Mouse (Mus musculus) lung, embryonic 16.5 days (tissue): ENCODE measurements around the gene Gsto2. TPM values are rescaled to one million over a fixed set of nuclear protein-coding genes. Genes with fewer than 3 reads are reported as not detected.

ENCODE experiments used
- ATAC-seq: fragments of 200-750 bp; cut with Nextera tagmentation; 2 replicates; pipeline ENCODE4 v1.8.0; 2017; ENCODE audit warnings: low read depth, mild to moderate bottlenecking, moderate library complexity
- H3K27ac ChIP-seq: fragments of 300-500 bp; sonication (generic); 2 replicates; pipeline ENCODE4 v1.5.1; 2014; ENCODE audit warnings: mild to moderate bottlenecking, control low read depth, low read length
- H3K27me3 ChIP-seq: fragments of 300-500 bp; sonication (generic); 2 replicates; pipeline ENCODE4 v1.6.1; 2014; ENCODE audit warnings: low read depth, low read length, mixed read lengths; ENCODE audit not compliant: control insufficient read depth, insufficient read depth
- H3K36me3 ChIP-seq: fragments of 300-500 bp; sonication (generic); 2 replicates; pipeline ENCODE4 v1.6.1; 2014; ENCODE audit warnings: low read length; ENCODE audit not compliant: control insufficient read depth, insufficient read depth
- H3K4me1 ChIP-seq: fragments of 300-500 bp; sonication (generic); replicated peaks from 2 replicates; pipeline ENCODE4 v1.6.1; 2014; ENCODE audit warnings: low read length, mixed read lengths; ENCODE audit not compliant: control insufficient read depth, insufficient read depth
- H3K4me2 ChIP-seq: fragments of 300-500 bp; sonication (generic); 2 replicates; pipeline ENCODE4 v1.6.1; 2014; ENCODE audit warnings: low read depth, low read length, control low read depth
- H3K4me3 ChIP-seq: fragments of 300-500 bp; sonication (generic); 2 replicates; pipeline ENCODE4 v1.5.1; 2014; ENCODE audit warnings: mild to moderate bottlenecking, low read length, control low read depth
- H3K9ac ChIP-seq: fragments of 300-500 bp; sonication (generic); 2 replicates; pipeline ENCODE4 v1.6.1; 2014; ENCODE audit warnings: low read length, control low read depth
- H3K9me3 ChIP-seq: fragments of 300-500 bp; sonication (generic); 2 replicates; pipeline ENCODE4 v1.6.1; 2016; ENCODE audit warnings: low read length; ENCODE audit not compliant: control insufficient read depth
- WGBS: fragments of 180-500 bp; shearing (Covaris S2); extraction: QIAGEN DNeasy Blood & Tissue Kit; methylation state at CpG from one replicate; pipeline ENCODE4 v1.1.7; 2014; 5-methylcytosine and 5-hydroxymethylcytosine counted together
- polyA plus RNA-seq: library from polyadenylated mRNA; unstranded; fragments of >200 nt; fragmentation: Nextera tagmentation; extraction: Ambion mirVana; gene quantifications from 2 replicates; pipeline ENCODE4 v1.2.1, GENCODE M21; 2015

The Gsto2 gene
- polyA plus RNA-seq, 1 experiment from 2014 or later = 1.2 TPM

GRCm38 (mm10) chr19:47854796-47855783 lies 10.2 kb upstream of the Gsto2 start, which contains the start of gene Gsto1:
TSS of gene Gsto1 (plus strand) at chr19:47854970.
- Histone ChIP-seq H3K27me3 (no peaks in the 10 kb centered on the region), H3K4me2 (peak within 1 kb of the TSS; percentile 99), H3K4me1 (peaks cover 12% of the 10 kb centered on the region), H3K27ac (peak within 1 kb of the TSS; percentile 18; the same call in 1 of the 2 replicates), H3K4me3 (peak within 1 kb of the TSS; percentile 71), H3K9ac (peak within 1 kb of the TSS; percentile 72), H3K9me3 (no peaks in the 10 kb centered on the region), H3K36me3 (no peaks in the 10 kb centered on the region)
- ATAC-seq = peak; percentile 95
- WGBS = under 1% methylated on average over 60 of the region's 60 CpGs

- Histone ChIP-seq H3K4me3 (no peak overlapping the region), H3K27ac (no peak overlapping the region), H3K4me2 (no peak overlapping the region), H3K36me3 (no peaks in the 10 kb centered on the region), H3K9me3 (no peaks in the 10 kb centered on the region), H3K27me3 (no peaks in the 10 kb centered on the region), H3K4me1 (peaks cover 12% of the 10 kb centered on the region), H3K9ac (no peak overlapping the region)
- 67% methylated on average over 18 of the region's 18 CpGs for WGBS
- peak; percentile 55; the same call in 1 of the 2 replicates for ATAC-seq
Observed at GRCm38 (mm10) chr19:47857957-47858942, 7.1 kb upstream of the Gsto2 start.

DNA sequence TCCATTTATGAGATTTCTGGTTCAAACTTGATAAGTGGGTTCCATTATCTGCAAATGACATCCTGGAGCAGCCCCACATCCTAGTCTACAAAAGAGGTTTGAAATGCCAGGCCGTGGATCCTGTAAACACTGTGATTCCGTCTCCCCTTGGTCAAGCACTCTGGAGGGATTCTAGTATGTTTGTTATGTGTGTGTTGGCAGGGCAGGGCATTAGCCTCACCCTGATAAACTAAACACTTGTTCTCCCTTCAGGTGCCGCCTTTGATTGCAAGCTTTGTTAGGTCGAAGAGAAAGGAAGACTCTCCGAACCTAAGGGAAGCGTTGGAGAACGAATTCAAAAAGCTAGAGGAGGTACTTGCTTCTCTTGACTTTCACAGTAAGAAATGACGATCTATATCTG lies 6.2 kb upstream of the Gsto2 start:
- Histone ChIP-seq H3K4me1 (peaks cover 12% of the 10 kb centered on the region), H3K27ac (no peak overlapping the region), H3K36me3 (no peaks in the 10 kb centered on the region; the same call in 1 of the 2 replicates), H3K27me3 (no peaks in the 10 kb centered on the region), H3K4me3 (no peak overlapping the region), H3K9me3 (no peaks in the 10 kb centered on the region), H3K9ac (no peak overlapping the region), H3K4me2 (no peak overlapping the region)
- 80% methylated on average over 8 of the region's 8 CpGs for WGBS
- no peak for ATAC-seq

- 88% methylated on average over 3 of the region's 3 CpGs for WGBS
- no peak overlapping the region for H3K9ac ChIP-seq
- no peaks in the 10 kb centered on the region for H3K27me3 ChIP-seq
- H3K36me3 ChIP-seq = no peaks in the 10 kb centered on the region; the same call in 1 of the 2 replicates
- no peaks in the 10 kb centered on the region for H3K9me3 ChIP-seq
- no peak overlapping the region for H3K27ac ChIP-seq
- no peak for ATAC-seq
- H3K4me3 ChIP-seq = no peak overlapping the region
- peaks cover 7% of the 10 kb centered on the region; the same call in 1 of the 2 replicates for H3K4me1 ChIP-seq
- no peak overlapping the region for H3K4me2 ChIP-seq
Observed at GRCm38 (mm10) chr19:47862581-47862980, 2.8 kb upstream of the Gsto2 start.

- no peaks in the 10 kb centered on the region; the same call in 1 of the 2 replicates for H3K36me3 ChIP-seq
- WGBS = 93% methylated on average over 9 of the region's 9 CpGs
- no peak overlapping the region for H3K4me2 ChIP-seq
- peaks cover 7% of the 10 kb centered on the region; the same call in 1 of the 2 replicates for H3K4me1 ChIP-seq
- H3K9ac ChIP-seq = no peak overlapping the region
- H3K9me3 ChIP-seq = no peaks in the 10 kb centered on the region
- ATAC-seq = no peak
- H3K27ac ChIP-seq = no peak overlapping the region
- H3K4me3 ChIP-seq = no peak overlapping the region
- H3K27me3 ChIP-seq = no peaks in the 10 kb centered on the region
Observed at GRCm38 (mm10) chr19:47864051-47864450, 1.3 kb upstream of the Gsto2 start.

GRCm38 (mm10) chr19:47864721-47865120 lies 613 bp upstream of the Gsto2 start:
- no peak for ATAC-seq
- 81% methylated on average over 7 of the region's 7 CpGs for WGBS
- Histone ChIP-seq H3K36me3 (no peaks in the 10 kb centered on the region; the same call in 1 of the 2 replicates), H3K9me3 (no peaks in the 10 kb centered on the region), H3K4me1 (peaks cover 7% of the 10 kb centered on the region; the same call in 1 of the 2 replicates), H3K4me2 (peak overlapping the region; percentile 96), H3K27ac (no peak overlapping the region), H3K4me3 (peak overlapping the region; percentile 79), H3K9ac (peak overlapping the region; percentile 88; the same call in 1 of the 2 replicates), H3K27me3 (no peaks in the 10 kb centered on the region)

DNA sequence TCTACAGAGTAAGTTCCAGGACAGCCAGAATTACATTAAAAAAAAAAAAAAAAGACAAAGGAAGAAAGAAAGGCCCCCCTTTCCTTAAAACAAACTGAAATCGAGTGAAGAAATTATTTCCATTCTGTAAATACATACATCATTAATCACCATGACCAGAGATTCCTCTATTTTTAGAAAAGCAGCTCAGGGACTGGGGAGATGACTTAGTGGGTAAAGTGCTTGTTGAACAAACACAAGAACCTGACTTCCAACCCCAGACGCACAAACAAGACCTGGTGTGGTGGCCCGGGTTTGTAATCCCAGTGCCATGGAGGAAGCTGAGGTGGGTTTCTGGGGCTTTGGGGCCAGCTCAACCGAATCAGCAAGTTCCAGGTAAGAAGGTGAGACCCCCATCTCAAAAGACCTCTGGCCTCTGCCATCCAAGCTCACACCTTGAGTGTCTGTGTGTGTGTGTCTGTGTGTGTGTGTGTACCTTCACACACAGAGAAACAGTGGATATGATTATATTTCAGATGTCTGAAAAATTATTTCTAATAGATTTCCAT lies 2.4 kb downstream of the Gsto2 start:
- 41% methylated on average over 4 of the region's 4 CpGs for WGBS
- no peak for ATAC-seq
- H3K9ac ChIP-seq = no peak overlapping the region

DNA sequence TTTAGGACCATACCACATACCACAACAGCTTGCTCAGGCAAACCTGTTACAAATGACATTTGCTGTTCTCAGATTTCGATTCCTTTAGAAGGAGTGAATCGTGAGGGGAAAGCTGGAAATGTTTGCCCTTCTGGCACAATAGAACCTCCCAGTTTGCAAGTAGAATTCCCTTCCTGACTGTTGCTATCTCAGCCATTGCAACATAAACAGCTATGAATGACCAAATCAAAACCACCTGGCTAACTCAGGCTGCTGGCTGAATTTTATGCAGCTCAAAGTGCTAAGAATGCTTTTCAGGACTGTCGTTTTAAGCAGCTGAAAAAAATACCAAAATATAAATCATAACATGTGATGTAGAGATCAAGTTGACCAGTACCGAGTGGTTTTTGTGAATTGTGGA lies 3.6 kb downstream of the Gsto2 start:
- no peak overlapping the region for H3K4me3 ChIP-seq
- no peak overlapping the region for H3K27ac ChIP-seq
- no peaks in the 10 kb centered on the region for H3K9me3 ChIP-seq
- H3K36me3 ChIP-seq = no peaks in the 10 kb centered on the region; the same call in 1 of the 2 replicates
- no peaks in the 10 kb centered on the region for H3K27me3 ChIP-seq
- no peak overlapping the region for H3K9ac ChIP-seq
- no peak overlapping the region for H3K4me2 ChIP-seq
- 50% methylated on average over 4 of the region's 4 CpGs for WGBS
- H3K4me1 ChIP-seq = peaks cover 7% of the 10 kb centered on the region; the same call in 1 of the 2 replicates
- ATAC-seq = no peak

More for the DNA sequence above, 2.4 kb downstream of the Gsto2 start:
- H3K4me2 ChIP-seq = no peak overlapping the region
- no peak overlapping the region for H3K27ac ChIP-seq
- H3K36me3 ChIP-seq = no peaks in the 10 kb centered on the region; the same call in 1 of the 2 replicates
- H3K4me1 ChIP-seq = peaks cover 7% of the 10 kb centered on the region; the same call in 1 of the 2 replicates
- H3K27me3 ChIP-seq = no peaks in the 10 kb centered on the region
- no peaks in the 10 kb centered on the region for H3K9me3 ChIP-seq
- H3K4me3 ChIP-seq = no peak overlapping the region
